Mouse (Mus musculus) hindbrain, embryonic 16.5 days (tissue): ENCODE measurements around the gene Myof. TPM values are rescaled to one million over a fixed set of nuclear protein-coding genes. Genes with fewer than 3 reads are reported as not detected.

Experiments
- ATAC-seq: fragments of 200-750 bp; cut with Nextera tagmentation; 2 replicates; pipeline ENCODE4 v1.8.0; 2017; ENCODE audit warnings: moderate TSS enrichment, moderate library complexity
- H3K27ac ChIP-seq: fragments of 300-500 bp; sonication (generic); 2 replicates; pipeline ENCODE4 v1.5.1; 2014; ENCODE audit warnings: low read depth, mild to moderate bottlenecking, control low read depth, low read length, moderate library complexity
- H3K27me3 ChIP-seq: fragments of 300-500 bp; sonication (generic); replicated peaks from 2 replicates; pipeline ENCODE4 v1.6.1; 2014; ENCODE audit warnings: low read length; ENCODE audit not compliant: control insufficient read depth, insufficient read depth
- H3K36me3 ChIP-seq: fragments of 300-500 bp; sonication (generic); 2 replicates; pipeline ENCODE4 v1.6.1; 2014; ENCODE audit warnings: mild to moderate bottlenecking, low read length, moderate library complexity, mixed read lengths; ENCODE audit not compliant: control insufficient read depth, insufficient read depth
- H3K4me1 ChIP-seq: fragments of 300-500 bp; sonication (generic); 2 replicates; pipeline ENCODE4 v1.6.1; 2014; ENCODE audit warnings: low read depth, low read length; ENCODE audit not compliant: control insufficient read depth, insufficient read depth
- H3K4me2 ChIP-seq: fragments of 300-500 bp; sonication (generic); 2 replicates; pipeline ENCODE4 v1.6.1; 2014; ENCODE audit warnings: mild to moderate bottlenecking, low read length, control low read depth, moderate library complexity
- H3K4me3 ChIP-seq: fragments of 300-500 bp; sonication (generic); 2 replicates; pipeline ENCODE4 v1.5.1; 2014; ENCODE audit warnings: mild to moderate bottlenecking, low read length, control low read depth, moderate library complexity
- H3K9ac ChIP-seq: fragments of 300-500 bp; sonication (generic); 2 replicates; pipeline ENCODE4 v1.6.1; 2014; ENCODE audit warnings: low read depth, mild to moderate bottlenecking, control low read depth, low read length, moderate library complexity
- H3K9me3 ChIP-seq: fragments of 300-500 bp; sonication (generic); 2 replicates; pipeline ENCODE4 v1.6.1; 2014; ENCODE audit warnings: mild to moderate bottlenecking, low read length, moderate library complexity; ENCODE audit not compliant: control insufficient read depth
- WGBS: fragments of 180-500 bp; shearing (Covaris S2); extraction: QIAGEN DNeasy Blood & Tissue Kit; methylation state at CpG from one replicate; pipeline ENCODE4 v1.1.7; 2014; 5-methylcytosine and 5-hydroxymethylcytosine counted together
- polyA plus RNA-seq: library from polyadenylated mRNA; unstranded; fragments of >200 nt; fragmentation: Nextera tagmentation; extraction: Ambion mirVana; gene quantifications from 2 replicates; pipeline ENCODE4 v1.2.1, GENCODE M21; 2015

The Myof gene
- polyA plus RNA-seq, 1 experiment from 2014 or later: 1.6 TPM

- no peaks in the 10 kb centered on the region for H3K4me1 ChIP-seq
- no peak for ATAC-seq
- H3K4me3 ChIP-seq: no peak overlapping the region
- no peaks in the 10 kb centered on the region for H3K27me3 ChIP-seq
- 77% methylated on average over 1 of the region's 1 CpGs for WGBS
- no peak overlapping the region for H3K27ac ChIP-seq
- H3K36me3 ChIP-seq: no peaks in the 10 kb centered on the region
- H3K4me2 ChIP-seq: no peak overlapping the region
- H3K9me3 ChIP-seq: no peaks in the 10 kb centered on the region
- H3K9ac ChIP-seq: no peak overlapping the region
These were observed 182.2 kb downstream of the Myof start for GRCm38 (mm10) chr19:37861171-37861570.

GRCm38 (mm10) chr19:37860267-37860666 is 183.1 kb downstream of the Myof start:
- Histone ChIP-seq H3K9ac (no peak overlapping the region), H3K36me3 (no peaks in the 10 kb centered on the region), H3K4me2 (no peak overlapping the region), H3K27me3 (no peaks in the 10 kb centered on the region), H3K4me1 (no peaks in the 10 kb centered on the region), H3K27ac (no peak overlapping the region), H3K4me3 (no peak overlapping the region), H3K9me3 (no peaks in the 10 kb centered on the region)
- WGBS: 100% methylated on average over 1 of the region's 1 CpGs
- no peak for ATAC-seq

- H3K9ac ChIP-seq: no peak overlapping the region
- no peak overlapping the region for H3K4me2 ChIP-seq
- H3K9me3 ChIP-seq: no peaks in the 10 kb centered on the region
- H3K4me1 ChIP-seq: no peaks in the 10 kb centered on the region
- H3K27me3 ChIP-seq: no peaks in the 10 kb centered on the region
- H3K27ac ChIP-seq: no peak overlapping the region
- H3K36me3 ChIP-seq: no peaks in the 10 kb centered on the region
- no peak for ATAC-seq
- H3K4me3 ChIP-seq: no peak overlapping the region
- WGBS: 47% methylated on average over 7 of the region's 7 CpGs
These were observed 184.8 kb downstream of the Myof start for GRCm38 (mm10) chr19:37858406-37859081.

- Histone ChIP-seq H3K9ac (no peak overlapping the region), H3K36me3 (no peaks in the 10 kb centered on the region), H3K4me1 (no peaks in the 10 kb centered on the region), H3K27ac (no peak overlapping the region), H3K4me2 (no peak overlapping the region), H3K27me3 (no peaks in the 10 kb centered on the region), H3K9me3 (no peaks in the 10 kb centered on the region), H3K4me3 (no peak overlapping the region)
- ATAC-seq: no peak
- WGBS: 88% methylated on average over 1 of the region's 1 CpGs
These were observed 191.3 kb downstream of the Myof start for GRCm38 (mm10) chr19:37852056-37852455.

- no peak for ATAC-seq
- H3K9me3 ChIP-seq: no peaks in the 10 kb centered on the region
These were observed 191.8 kb downstream of the Myof start for GRCm38 (mm10) chr19:37851590-37852038.

More at GRCm38 (mm10) chr19:37851590-37852038, 191.8 kb downstream of the Myof start:
- Histone ChIP-seq H3K4me2 (no peak overlapping the region), H3K4me3 (no peak overlapping the region), H3K4me1 (no peaks in the 10 kb centered on the region), H3K27ac (no peak overlapping the region), H3K9ac (no peak overlapping the region), H3K27me3 (no peaks in the 10 kb centered on the region), H3K36me3 (no peaks in the 10 kb centered on the region)
- WGBS: 47% methylated on average over 9 of the region's 9 CpGs

Other genes starting within 250 kb of the Myof start
- gene Cep55, start 11.4 kb upstream of the Myof start, polyA plus RNA-seq: 5.4 and 6.5 TPM in 2 replicates
- 0.46 and 0.51 TPM in 2 replicates for gene Ffar4, start 53.5 kb upstream of the Myof start, polyA plus RNA-seq
- gene Rbp4, start 81.7 kb upstream of the Myof start, polyA plus RNA-seq: 8.4 and 10.4 TPM in 2 replicates
- 0.24 and 0.34 TPM in 2 replicates for gene Pde6c, start 89.2 kb upstream of the Myof start, polyA plus RNA-seq
- 36.7 and 37.7 TPM in 2 replicates for gene Fra10ac1, start 180.6 kb upstream of the Myof start, polyA plus RNA-seq
- gene Lgi1, start 221.0 kb upstream of the Myof start, polyA plus RNA-seq: 22.5 and 23.1 TPM in 2 replicates